Mouse (Mus musculus) MEL (cell line): ENCODE results near the gene Ccdc96.

Source experiments
- CTCF ChIP-seq, 3 experiments: IDR thresholded peaks in 2 of 3; conservative IDR thresholded peaks in 1 of 3; 2 replicates each; pipeline ENCODE4 v1.5.1; 2011 to 2012; ENCODE audit warnings: low read length in 3 of 3, low read depth in 2 of 3, mild to moderate bottlenecking in 2 of 3, improper control_type of control experiment in 1 of 3, inconsistent platforms in 1 of 3, mixed read lengths in 1 of 3, moderate library complexity in 1 of 3; ENCODE audit not compliant: control insufficient read depth in 1 of 3, insufficient read depth in 1 of 3, poor library complexity in 1 of 3, severe bottlenecking in 1 of 3
- EP300 ChIP-seq, 2 experiments: IDR thresholded peaks; 2 replicates each; pipeline ENCODE4 v1.6.1; 2011; ENCODE audit warnings: improper control_type of control experiment in 2 of 2, low read length in 2 of 2, low read depth in 1 of 2, mild to moderate bottlenecking in 1 of 2
- MAX ChIP-seq: IDR thresholded peaks from 2 replicates; pipeline ENCODE4 v1.6.1; 2011; ENCODE audit warnings: low read length, improper control_type of control experiment
- POLR2A ChIP-seq, 2 experiments: IDR thresholded peaks; 2 replicates each; pipeline ENCODE4 v1.6.1; 2011 to 2012; ENCODE audit warnings: low read length in 2 of 2, mild to moderate bottlenecking in 2 of 2, control low read depth in 1 of 2, improper control_type of control experiment in 1 of 2, low read depth in 1 of 2, moderate library complexity in 1 of 2; ENCODE audit not compliant: control insufficient read depth in 1 of 2, insufficient read depth in 1 of 2, poor library complexity in 1 of 2
- RCOR1 ChIP-seq: IDR thresholded peaks from 2 replicates; pipeline ENCODE4 v1.6.1; 2012; ENCODE audit warnings: low read depth, mild to moderate bottlenecking, inconsistent platforms, low read length, improper control_type of control experiment
- TAL1 ChIP-seq: IDR thresholded peaks from 2 replicates; pipeline ENCODE4 v1.6.1; 2012; ENCODE audit warnings: mild to moderate bottlenecking, inconsistent platforms, low read length, moderate library complexity, mixed read lengths
- TBP ChIP-seq: IDR thresholded peaks from 2 replicates; pipeline ENCODE4 v1.8.0; 2011; ENCODE audit warnings: low read depth, low read length, improper control_type of control experiment
- USF1 ChIP-seq: IDR thresholded peaks from 2 replicates; pipeline ENCODE4 v1.6.1; 2014; ENCODE audit warnings: low read depth, mild to moderate bottlenecking, inconsistent platforms, low read length, improper control_type of control experiment, moderate library complexity

DNA sequence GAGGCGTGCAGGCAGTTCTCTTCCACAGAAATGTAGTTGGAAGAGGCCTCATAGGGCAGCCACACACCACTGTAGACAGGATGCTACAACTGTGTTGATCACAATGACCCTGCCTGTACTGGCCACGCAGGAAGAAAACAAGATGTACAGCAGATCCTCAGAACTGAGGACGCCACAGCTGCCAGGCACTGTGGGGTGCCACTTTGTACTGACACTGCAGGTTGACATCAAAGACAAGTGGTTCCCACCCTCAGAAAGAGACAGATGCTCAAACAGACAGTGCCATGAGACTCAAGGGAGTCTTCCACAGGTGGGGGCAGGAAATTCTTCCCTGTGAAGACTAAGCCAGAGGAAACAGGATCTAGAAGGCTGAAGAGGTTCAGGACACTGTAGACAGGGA, 35.4 kb downstream of the Ccdc96 start:
- no peak for TF ChIP-seq MAX
- TF ChIP-seq CTCF (IDR thresholded peaks at IDR 0.05 in 2 of 3, conservative IDR thresholded peaks at IDR 0.05 in 1 of 3; ENCODE audit: control insufficient read depth in 1 of 3, insufficient read depth in 1 of 3, low read depth in 2 of 3, low read length in 3 of 3, poor library complexity in 1 of 3, severe bottlenecking in 1 of 3) = no peak
- no peak for TF ChIP-seq EP300 (IDR thresholded peaks at IDR 0.05; ENCODE audit: low read depth in 1 of 2, low read length in 2 of 2)
- TF ChIP-seq POLR2A (IDR thresholded peaks at IDR 0.05; ENCODE audit: control insufficient read depth in 1 of 2, insufficient read depth in 1 of 2, low read depth in 1 of 2, low read length in 2 of 2, poor library complexity in 1 of 2) = no peak
- no peak for TF ChIP-seq RCOR1
- no peak for TF ChIP-seq TBP
- TF ChIP-seq USF1 = no peak
- no peak for TF ChIP-seq TAL1
